Mouse (Mus musculus): Measurements from ENCODE around the gene B630019K06Rik.
"Not testable (repeated sequence)": the region's sequence is repeated elsewhere in the genome, so short reads cannot be mapped to it uniquely, and the experiment has no call there.

B630019K06Rik gene

GRCm38 (mm10) chrX:8892343-8893155 is at the start of gene B630019K06Rik:
Gene B630019K06Rik (plus strand): TSS chrX:8892382.
- peak; percentile 90 for ATAC-seq (ENCODE audit: low TSS enrichment)

GRCm38 (mm10) chrX:8843694-8844093 is 48.5 kb upstream of the B630019K06Rik start, which contains the start of gene Gm6592:
Gene Gm6592 (plus strand): TSS chrX:8843994.
- no peak for ATAC-seq (ENCODE audit: low TSS enrichment)

GRCm38 (mm10) chrX:8852486-8852885 is 39.7 kb upstream of the B630019K06Rik start:
- no peak for ATAC-seq (ENCODE audit: low TSS enrichment)

- ATAC-seq (ENCODE audit: low TSS enrichment), result peak; percentile 85
Observed at GRCm38 (mm10) chrX:8864331-8864730, 27.9 kb upstream of the B630019K06Rik start.

GRCm38 (mm10) chrX:8873953-8874352 is 18.2 kb upstream of the B630019K06Rik start, which contains the start of gene Gm5751:
Gene Gm5751 (plus strand): TSS chrX:8874253.
- not testable (repeated sequence) for ATAC-seq (ENCODE audit: low TSS enrichment)

- ATAC-seq (ENCODE audit: low TSS enrichment), result no peak
Observed at GRCm38 (mm10) chrX:8884336-8884735, 7.8 kb upstream of the B630019K06Rik start.

GRCm38 (mm10) chrX:8891975-8892342 is 223 bp upstream of the B630019K06Rik start:
- no peak for ATAC-seq (ENCODE audit: low TSS enrichment)

- ATAC-seq (ENCODE audit: low TSS enrichment), result peak; percentile 74
Observed at GRCm38 (mm10) chrX:8893182-8893651, 1.0 kb downstream of the B630019K06Rik start.

- ATAC-seq (ENCODE audit: low TSS enrichment), result no peak
Observed at GRCm38 (mm10) chrX:8900823-8901222, 8.6 kb downstream of the B630019K06Rik start.

GRCm38 (mm10) chrX:8901906-8902472 is 9.8 kb downstream of the B630019K06Rik start:
- peak; percentile 27; the same call in 1 of the 2 replicates for ATAC-seq (ENCODE audit: low TSS enrichment)

GRCm38 (mm10) chrX:8921080-8921479 is 28.9 kb downstream of the B630019K06Rik start:
- ATAC-seq (ENCODE audit: low TSS enrichment), result no peak

- ATAC-seq (ENCODE audit: low TSS enrichment), result no peak
Observed at GRCm38 (mm10) chrX:8921813-8922607, 29.8 kb downstream of the B630019K06Rik start.

- no peak for ATAC-seq (ENCODE audit: low TSS enrichment)
Observed at GRCm38 (mm10) chrX:8927308-8927707, 35.1 kb downstream of the B630019K06Rik start.

GRCm38 (mm10) chrX:8944041-8944440 is 51.9 kb downstream of the B630019K06Rik start:
- ATAC-seq (ENCODE audit: low TSS enrichment), result no peak
